Mouse (Mus musculus): ENCODE results near the gene Fbxw2. TPM values are rescaled to one million over a fixed set of nuclear protein-coding genes. Genes with fewer than 3 reads are reported as not detected.
A peak's percentile ranks its signal among the peaks of the same experiment; 100 is the strongest.
"Not testable (repeated sequence)": the region's sequence is repeated elsewhere in the genome, so short reads cannot be mapped to it uniquely, and the experiment has no call there.

Fbxw2 gene
- polyA plus RNA-seq, 1 experiment from 2014 or later: 61.0 TPM

GRCm38 (mm10) chr2:34857728-34858127 is 31.6 kb upstream of the Fbxw2 start:
- ATAC-seq (replicated peaks; ENCODE audit: low FRiP score, low read depth) (no peak), DNase-seq (ENCODE audit: low spot score) (no peak)
- no peaks in the 10 kb centered on the region for H3K4me1 ChIP-seq (replicated peaks; ENCODE audit: insufficient read depth, low read length)
- H3K4me3 ChIP-seq (replicated peaks; ENCODE audit: low read depth, low read length): no peak overlapping the region
- H3K36me3 ChIP-seq (ENCODE audit: insufficient read depth, low read length): peaks cover 59% of the 10 kb centered on the region
- no peak overlapping the region for H3K9ac ChIP-seq (ENCODE audit: low read depth, low read length)
- H3K27me3 ChIP-seq (ENCODE audit: insufficient read depth, low read length): no peaks in the 10 kb centered on the region
- H3K4me2 ChIP-seq (ENCODE audit: low read length): no peak overlapping the region
- H3K9me3 ChIP-seq (replicated peaks; ENCODE audit: low read length): no peaks in the 10 kb centered on the region
- TF ChIP-seq CTCF (IDR thresholded peaks at IDR 0.05; ENCODE audit: low read depth): no peak
- 93% methylated on average over 8 of the region's 8 CpGs for WGBS
- no peak overlapping the region for H3K27ac ChIP-seq

GRCm38 (mm10) chr2:34855265-34855664 is 29.2 kb upstream of the Fbxw2 start:
- DNase-seq (ENCODE audit: low spot score) (no peak), ATAC-seq (replicated peaks; ENCODE audit: low FRiP score, low read depth) (no peak)
- no peaks in the 10 kb centered on the region for H3K9me3 ChIP-seq (replicated peaks; ENCODE audit: low read length)
- H3K9ac ChIP-seq (ENCODE audit: low read depth, low read length): no peak overlapping the region
- H3K36me3 ChIP-seq (ENCODE audit: insufficient read depth, low read length): peaks cover 63% of the 10 kb centered on the region
- H3K4me1 ChIP-seq (replicated peaks; ENCODE audit: insufficient read depth, low read length): no peaks in the 10 kb centered on the region
- H3K27me3 ChIP-seq (ENCODE audit: insufficient read depth, low read length): no peaks in the 10 kb centered on the region
- peak; percentile 50; the same call in 1 of the 2 replicates for TF ChIP-seq CTCF (IDR thresholded peaks at IDR 0.05; ENCODE audit: low read depth)
- no peak overlapping the region for H3K27ac ChIP-seq
- H3K4me2 ChIP-seq (ENCODE audit: low read length): no peak overlapping the region
- H3K4me3 ChIP-seq (replicated peaks; ENCODE audit: low read depth, low read length): no peak overlapping the region
- WGBS: 96% methylated on average over 4 of the region's 4 CpGs

- no peak overlapping the region for H3K27ac ChIP-seq
- H3K36me3 ChIP-seq (ENCODE audit: insufficient read depth, low read length): peaks cover 20% of the 10 kb centered on the region
- H3K4me3 ChIP-seq (replicated peaks; ENCODE audit: low read depth, low read length): no peak overlapping the region
- H3K4me2 ChIP-seq (ENCODE audit: low read length): no peak overlapping the region
- H3K27me3 ChIP-seq (ENCODE audit: insufficient read depth, low read length): no peaks in the 10 kb centered on the region
- no peaks in the 10 kb centered on the region for H3K9me3 ChIP-seq (replicated peaks; ENCODE audit: low read length)
- DNase-seq (ENCODE audit: low spot score) (no peak), ATAC-seq (replicated peaks; ENCODE audit: low FRiP score, low read depth) (no peak)
- no peak for TF ChIP-seq CTCF (IDR thresholded peaks at IDR 0.05; ENCODE audit: low read depth)
- no peaks in the 10 kb centered on the region for H3K4me1 ChIP-seq (replicated peaks; ENCODE audit: insufficient read depth, low read length)
- WGBS: 85% methylated on average over 1 of the region's 1 CpGs
- no peak overlapping the region for H3K9ac ChIP-seq (ENCODE audit: low read depth, low read length)
Measured at GRCm38 (mm10) chr2:34847702-34848101, 21.6 kb upstream of the Fbxw2 start.

GRCm38 (mm10) chr2:34843211-34843939 is 17.3 kb upstream of the Fbxw2 start:
- WGBS: 72% methylated on average over 11 of the region's 11 CpGs
- H3K4me3 ChIP-seq (replicated peaks; ENCODE audit: low read depth, low read length): no peak overlapping the region
- H3K27ac ChIP-seq: no peak overlapping the region
- no peaks in the 10 kb centered on the region for H3K9me3 ChIP-seq (replicated peaks; ENCODE audit: low read length)
- no peak for DNase-seq (ENCODE audit: low spot score)
- no peak for ATAC-seq (replicated peaks; ENCODE audit: low FRiP score, low read depth)
- no peaks in the 10 kb centered on the region for H3K36me3 ChIP-seq (ENCODE audit: insufficient read depth, low read length)
- TF ChIP-seq CTCF (IDR thresholded peaks at IDR 0.05; ENCODE audit: low read depth): no peak
- H3K4me1 ChIP-seq (replicated peaks; ENCODE audit: insufficient read depth, low read length): no peaks in the 10 kb centered on the region
- no peaks in the 10 kb centered on the region for H3K27me3 ChIP-seq (ENCODE audit: insufficient read depth, low read length)
- H3K4me2 ChIP-seq (ENCODE audit: low read length): no peak overlapping the region
- no peak overlapping the region for H3K9ac ChIP-seq (ENCODE audit: low read depth, low read length)

- H3K9me3 ChIP-seq (replicated peaks; ENCODE audit: low read length): no peaks in the 10 kb centered on the region
- no peak for ATAC-seq (replicated peaks; ENCODE audit: low FRiP score, low read depth)
- H3K27me3 ChIP-seq (ENCODE audit: insufficient read depth, low read length): no peaks in the 10 kb centered on the region
- H3K9ac ChIP-seq (ENCODE audit: low read depth, low read length): no peak overlapping the region
- H3K4me2 ChIP-seq (ENCODE audit: low read length): no peak overlapping the region
- no peak overlapping the region for H3K27ac ChIP-seq
- H3K36me3 ChIP-seq (ENCODE audit: insufficient read depth, low read length): no peaks in the 10 kb centered on the region
- no peaks in the 10 kb centered on the region for H3K4me1 ChIP-seq (replicated peaks; ENCODE audit: insufficient read depth, low read length)
- TF ChIP-seq CTCF (IDR thresholded peaks at IDR 0.05; ENCODE audit: low read depth): no peak
- DNase-seq (ENCODE audit: low spot score): no peak
- 87% methylated on average over 8 of the region's 8 CpGs for WGBS
- H3K4me3 ChIP-seq (replicated peaks; ENCODE audit: low read depth, low read length): no peak overlapping the region
Measured at GRCm38 (mm10) chr2:34841706-34842105, 15.6 kb upstream of the Fbxw2 start.

- H3K4me2 ChIP-seq (ENCODE audit: low read length); H3K4me1 ChIP-seq (replicated peaks; ENCODE audit: insufficient read depth, low read length); H3K27me3 ChIP-seq (ENCODE audit: insufficient read depth, low read length); DNase-seq (ENCODE audit: low spot score); H3K9ac ChIP-seq (ENCODE audit: low read depth, low read length); H3K4me3 ChIP-seq (replicated peaks; ENCODE audit: low read depth, low read length); H3K36me3 ChIP-seq (ENCODE audit: insufficient read depth, low read length); ATAC-seq (replicated peaks; ENCODE audit: low FRiP score, low read depth); H3K27ac ChIP-seq; H3K9me3 ChIP-seq (replicated peaks; ENCODE audit: low read length): not testable (repeated sequence)
- 81% methylated on average over 5 of the region's 5 CpGs for WGBS
- peak; percentile 18; the same call in 1 of the 2 replicates for TF ChIP-seq CTCF (IDR thresholded peaks at IDR 0.05; ENCODE audit: low read depth)
Measured at GRCm38 (mm10) chr2:34840143-34840542, 14.0 kb upstream of the Fbxw2 start.

- WGBS: 81% methylated on average over 3 of the region's 3 CpGs
- DNase-seq (ENCODE audit: low spot score) (no peak), ATAC-seq (replicated peaks; ENCODE audit: low FRiP score, low read depth) (no peak)
- Histone ChIP-seq H3K27ac (no peak overlapping the region), H3K9ac (ENCODE audit: low read depth, low read length) (no peak overlapping the region), H3K27me3 (ENCODE audit: insufficient read depth, low read length) (no peaks in the 10 kb centered on the region), H3K9me3 (replicated peaks; ENCODE audit: low read length) (no peaks in the 10 kb centered on the region), H3K36me3 (ENCODE audit: insufficient read depth, low read length) (no peaks in the 10 kb centered on the region), H3K4me1 (replicated peaks; ENCODE audit: insufficient read depth, low read length) (no peaks in the 10 kb centered on the region), H3K4me3 (replicated peaks; ENCODE audit: low read depth, low read length) (no peak overlapping the region), H3K4me2 (ENCODE audit: low read length) (no peak overlapping the region)
- no peak for TF ChIP-seq CTCF (IDR thresholded peaks at IDR 0.05; ENCODE audit: low read depth)
Measured at GRCm38 (mm10) chr2:34835669-34836068, 9.6 kb upstream of the Fbxw2 start.
